Mouse (Mus musculus) fat pad, adult 2 months (tissue): ENCODE measurements at regions not wholly inside any gene's neighbourhood (a gene's known extent, or its start where the extent isn't known, plus 50 kb on each side); places are given as distances from the start of the nearest gene placed in this dataset.

ENCODE experiments used
- DNase-seq: peaks from one replicate; pipeline ENCODE4 v3.0.0-alpha.2; 2011; ENCODE audit warnings: low read depth, low spot score; ENCODE audit errors: extremely low read depth

GRCm38 (mm10) chr14:76791811-76792571 lies 235.3 kb upstream of the Serp2 start:
- no peak for DNase-seq

DNA sequence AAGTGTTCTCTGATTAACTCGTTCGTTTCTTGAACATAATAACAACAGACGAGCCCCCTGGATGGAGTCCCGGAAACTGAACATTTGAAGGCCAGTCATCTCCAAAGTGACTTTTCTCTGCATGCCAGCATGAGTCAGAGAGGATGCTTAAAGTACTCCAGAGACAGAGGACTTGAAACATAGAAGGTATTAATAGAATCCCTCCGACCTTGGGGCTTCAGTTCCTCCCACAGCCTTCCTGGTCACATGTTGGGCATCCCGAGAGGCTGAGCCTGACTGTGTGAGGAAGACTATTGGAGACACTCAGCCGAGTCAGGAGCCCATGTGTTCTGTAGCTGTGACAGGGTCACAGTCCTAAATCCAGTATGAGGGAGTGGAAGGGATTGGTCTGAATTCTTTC lies 232.7 kb upstream of the Serp2 start:
- no peak for DNase-seq

GRCm38 (mm10) chr14:76787601-76788000 lies 230.9 kb upstream of the Serp2 start:
- peak; percentile 18 for DNase-seq

- DNase-seq: no peak
These were observed 229.5 kb upstream of the Serp2 start for GRCm38 (mm10) chr14:76786214-76786613.

GRCm38 (mm10) chr14:76781524-76781880 lies 224.8 kb upstream of the Serp2 start:
- no peak for DNase-seq

DNA sequence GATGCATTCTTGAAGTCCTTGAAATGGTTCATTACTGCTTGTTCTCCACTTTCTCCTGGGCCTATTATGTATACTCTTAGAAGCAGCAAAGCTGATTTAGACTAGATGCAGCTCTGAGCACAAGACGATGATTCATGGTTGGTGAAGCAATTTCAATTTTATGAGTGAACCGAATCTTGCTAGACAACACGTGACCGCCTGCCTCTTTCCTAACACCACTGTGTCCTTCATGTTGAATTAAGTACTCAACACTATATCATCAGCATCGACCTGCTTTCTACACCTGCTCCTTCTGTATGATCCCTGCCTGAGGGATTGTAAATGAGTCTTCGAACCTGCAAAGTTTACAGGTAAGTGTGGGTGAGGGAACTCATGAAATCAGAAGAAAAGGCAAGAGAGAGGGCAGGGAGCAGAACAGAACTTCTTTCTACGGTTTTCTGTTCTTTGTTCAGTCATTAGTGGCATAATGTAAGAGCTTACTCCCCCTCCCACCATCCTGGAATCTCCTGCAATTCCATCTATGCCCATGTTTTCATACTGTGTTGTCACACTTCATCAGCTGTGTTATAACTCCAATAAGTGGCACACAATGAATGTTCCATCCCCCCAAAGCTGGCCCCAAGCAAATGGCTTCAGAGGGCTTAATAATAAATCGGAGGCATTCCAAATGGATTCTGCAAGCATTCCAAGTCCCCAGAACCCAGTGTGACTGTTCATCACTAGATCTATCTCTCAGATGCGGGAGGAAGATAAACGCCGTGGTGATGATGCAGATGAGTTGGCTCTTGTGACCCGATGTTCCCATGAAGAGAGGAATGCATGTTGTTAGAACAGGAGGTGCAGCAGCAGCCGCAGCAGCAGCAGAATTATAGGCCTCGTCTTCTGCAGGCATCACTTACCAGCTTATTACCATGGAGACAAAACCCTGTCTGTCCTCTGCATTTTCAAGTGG lies 224.2 kb upstream of the Serp2 start:
- DNase-seq: peak; percentile 57

DNA sequence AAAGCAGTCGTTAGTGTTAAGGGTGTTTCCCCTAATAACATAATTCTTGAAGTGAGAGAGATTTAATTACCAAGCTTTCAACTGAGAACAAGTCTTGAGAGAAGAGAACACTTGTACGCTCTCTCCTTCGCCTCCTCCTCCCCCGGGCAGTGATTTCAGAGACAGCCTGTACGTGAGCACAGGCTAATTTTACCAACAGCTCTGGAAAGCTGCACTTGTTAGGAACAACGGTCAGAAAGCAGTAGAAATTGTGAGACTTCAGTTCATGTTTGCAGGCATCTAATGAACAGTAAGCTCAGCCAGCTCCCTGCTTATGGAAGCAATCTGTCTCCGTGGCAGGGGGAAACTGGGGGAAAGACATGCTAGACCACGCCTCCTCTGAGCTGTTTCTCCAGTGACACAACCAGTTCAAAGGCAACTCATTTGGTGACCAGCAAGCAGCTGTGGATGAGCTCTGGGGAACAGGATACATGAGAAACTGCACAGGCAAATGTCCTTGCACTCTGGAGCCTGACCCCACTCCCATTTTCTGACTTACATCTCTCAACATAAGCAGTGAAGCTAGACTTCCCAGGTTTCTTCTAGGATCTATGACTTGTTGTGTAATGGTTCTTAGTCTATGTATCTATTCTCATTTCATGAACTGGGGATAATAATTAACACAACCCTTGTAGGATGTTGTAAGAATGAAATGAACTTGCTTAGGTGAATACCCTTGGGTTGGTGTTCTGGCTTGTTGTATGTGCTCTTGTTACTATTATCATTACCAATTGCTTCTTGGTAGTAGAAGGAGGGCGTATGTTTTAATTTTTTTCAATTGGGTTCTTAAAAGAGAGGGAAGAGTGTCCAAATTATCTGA lies 222.1 kb upstream of the Serp2 start:
- no peak for DNase-seq

GRCm38 (mm10) chr14:76775387-76775924 lies 218.8 kb upstream of the Serp2 start:
- no peak for DNase-seq

- no peak for DNase-seq
These were observed 216.2 kb upstream of the Serp2 start for GRCm38 (mm10) chr14:76772781-76773438.

GRCm38 (mm10) chr14:76770106-76770505 lies 213.4 kb upstream of the Serp2 start:
- DNase-seq: no peak

DNA sequence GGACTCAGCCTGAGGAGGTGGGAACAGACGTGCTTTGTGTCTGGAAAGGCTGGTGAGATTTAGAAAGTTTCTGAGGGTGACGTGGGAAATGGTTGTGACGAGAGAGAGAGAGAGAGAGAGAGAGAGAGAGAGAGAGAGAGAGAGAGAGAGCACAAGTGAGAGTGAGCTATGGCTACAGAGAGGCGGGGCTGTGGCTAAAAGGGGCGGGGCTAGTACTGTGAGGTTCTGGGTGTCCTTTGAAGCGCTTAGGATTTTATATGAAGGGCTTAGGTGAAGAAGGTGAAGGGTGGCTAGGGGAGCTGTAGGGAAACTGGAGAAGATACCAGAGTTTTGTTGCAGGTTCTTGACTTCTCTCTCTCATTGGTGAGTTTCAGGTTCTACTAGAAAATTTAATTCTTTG lies 210.6 kb upstream of the Serp2 start:
- DNase-seq: no peak

DNA sequence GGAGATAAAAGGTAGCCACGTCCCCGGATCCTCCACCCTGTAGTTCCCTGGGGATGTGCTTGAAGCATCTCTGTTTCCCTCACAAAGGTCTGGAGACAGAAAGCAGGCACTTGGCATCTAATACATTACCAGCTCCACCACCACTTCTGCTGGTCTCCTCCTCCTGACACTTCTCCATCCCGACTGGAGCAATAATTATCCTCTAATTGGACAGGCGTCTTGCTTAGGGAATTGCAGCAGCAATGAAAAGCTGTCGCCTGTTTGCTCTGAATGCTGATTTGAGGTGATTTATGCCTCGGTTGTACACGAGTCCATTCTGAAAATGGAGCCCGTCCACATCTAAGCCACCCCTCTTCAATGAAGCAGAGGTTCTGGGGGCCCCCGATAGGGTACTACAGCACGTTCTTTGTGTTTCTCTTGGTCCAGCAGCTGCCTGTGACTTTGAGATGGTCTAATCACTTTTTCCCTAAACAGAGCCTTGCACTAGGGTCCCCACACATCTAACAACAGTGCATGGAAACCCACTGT lies 209.6 kb upstream of the Serp2 start:
- no peak for DNase-seq

DNA sequence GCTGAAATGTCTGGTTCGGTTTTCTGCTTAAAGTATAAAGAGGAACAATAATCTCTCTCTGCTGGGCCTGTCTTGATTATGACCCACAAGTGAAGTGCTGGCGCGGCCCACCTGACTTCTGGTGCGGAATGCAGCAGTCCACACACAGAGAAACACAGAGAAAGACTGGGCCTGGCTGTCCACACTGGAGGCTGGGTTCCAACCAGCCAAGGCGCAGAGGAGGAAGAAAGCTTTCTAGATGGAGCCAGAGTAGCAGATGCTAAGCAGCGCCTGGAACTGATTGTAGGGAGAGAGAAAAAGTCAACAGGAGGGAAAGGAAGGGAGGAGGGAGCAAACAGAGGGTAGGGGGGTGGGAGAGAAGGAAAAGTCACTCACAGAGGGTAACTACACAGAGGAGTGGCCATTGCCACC lies 208.4 kb upstream of the Serp2 start:
- DNase-seq: no peak

DNA sequence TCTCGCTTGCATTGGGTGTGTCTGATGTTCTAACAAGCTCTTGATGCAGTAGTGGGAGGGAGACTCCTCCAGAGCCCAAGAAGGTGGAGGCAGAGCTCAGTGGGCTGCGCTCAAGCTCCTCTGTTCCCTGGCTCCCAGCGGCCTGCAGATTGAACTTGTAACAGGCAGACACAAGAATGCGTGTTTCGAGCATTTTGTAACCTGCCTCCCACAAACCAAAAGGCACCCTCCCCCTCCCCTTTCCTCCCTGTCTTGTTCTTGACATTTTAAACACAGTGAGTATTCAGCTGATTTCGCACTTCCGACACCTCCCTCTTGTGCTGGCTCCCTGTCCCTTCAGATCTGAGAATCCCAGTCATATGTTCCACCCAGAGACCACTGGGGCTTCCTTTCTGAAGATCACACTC lies 207.7 kb upstream of the Serp2 start:
- DNase-seq: no peak

DNA sequence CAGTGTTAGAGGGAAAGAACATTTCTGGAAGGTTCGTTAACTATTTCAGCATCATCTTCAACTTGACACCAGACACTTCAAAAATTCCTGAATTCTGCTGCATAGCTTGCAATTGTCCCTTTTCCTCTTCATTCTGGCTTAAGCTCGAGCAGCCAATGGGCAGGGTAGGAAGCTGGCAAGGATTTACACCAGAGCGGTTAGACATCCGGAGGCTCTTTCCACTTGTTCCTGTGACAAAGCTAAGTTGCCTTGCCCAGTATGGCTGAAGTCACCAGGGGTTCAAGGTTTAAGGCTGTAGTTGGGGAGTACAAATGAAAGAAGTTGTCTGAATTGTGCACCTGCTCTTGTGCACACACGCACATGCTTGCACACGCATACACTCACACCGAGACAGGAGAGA lies 206.8 kb upstream of the Serp2 start:
- DNase-seq: no peak

DNA sequence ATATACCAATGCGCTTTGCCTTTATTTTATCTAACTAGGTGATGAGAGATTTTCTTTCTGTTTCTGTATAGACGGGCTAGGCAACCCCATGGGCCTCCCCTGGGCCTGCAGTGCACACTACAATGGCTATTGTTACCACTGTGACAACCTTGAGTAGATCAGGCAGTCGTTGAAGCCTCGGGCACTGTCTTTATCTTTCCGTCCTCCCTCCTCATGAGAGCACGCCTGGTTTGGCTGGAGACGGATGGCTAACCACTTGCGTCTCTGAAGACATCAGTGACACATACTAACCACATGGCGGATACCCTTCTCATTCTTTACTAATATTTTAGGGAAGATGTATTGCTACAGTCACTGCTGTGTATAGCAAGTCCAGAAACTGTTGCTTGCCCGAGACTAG lies 206.1 kb upstream of the Serp2 start:
- no peak for DNase-seq

GRCm38 (mm10) chr14:76761691-76762090 lies 205.0 kb upstream of the Serp2 start:
- peak; percentile 57 for DNase-seq

- no peak for DNase-seq
These were observed 204.6 kb upstream of the Serp2 start for GRCm38 (mm10) chr14:76761274-76761673.

- DNase-seq: no peak
These were observed 203.9 kb upstream of the Serp2 start for GRCm38 (mm10) chr14:76760509-76761023.

GRCm38 (mm10) chr14:76759377-76759776 lies 202.7 kb upstream of the Serp2 start:
- DNase-seq: no peak
